Mouse (Mus musculus) CH12.LX (cell line): ENCODE results near the gene Gjc1. TPM values are rescaled to one million over a fixed set of nuclear protein-coding genes. Genes with fewer than 3 reads are reported as not detected.

ENCODE experiments used
- DNase-seq: peaks from one replicate; pipeline ENCODE4 v3.0.0-alpha.2; 2013; ENCODE audit errors: extremely low read depth
- H3K27ac ChIP-seq: 2 replicates; pipeline ENCODE4 v1.5.1; 2012; ENCODE audit warnings: low read depth, mild to moderate bottlenecking, control low read depth, moderate library complexity; ENCODE audit not compliant: insufficient read depth
- H3K27me3 ChIP-seq: replicated peaks from 2 replicates; pipeline ENCODE3; 2012; ENCODE audit warnings: inconsistent platforms
- H3K36me3 ChIP-seq, 2 experiments: replicated peaks in 1 of 2; 2 replicates each; pipeline versions ENCODE3 to v1.6.1; 2012; ENCODE audit warnings: inconsistent platforms in 1 of 2, low read length in 1 of 2, mild to moderate bottlenecking in 1 of 2, mixed read lengths in 1 of 2, moderate library complexity in 1 of 2; ENCODE audit not compliant: control insufficient read depth in 1 of 2, insufficient read depth in 1 of 2
- H3K4me1 ChIP-seq, 2 experiments: 2 replicates each; pipeline ENCODE4 v1.6.1; 2012; ENCODE audit warnings: inconsistent platforms in 1 of 2, moderate library complexity in 1 of 2; ENCODE audit not compliant: insufficient read depth in 2 of 2, control insufficient read depth in 1 of 2
- H3K4me2 ChIP-seq: 2 replicates; pipeline ENCODE4 v1.6.1; 2012; ENCODE audit warnings: low read depth, mild to moderate bottlenecking, control low read depth; ENCODE audit not compliant: poor library complexity, insufficient read depth, severe bottlenecking
- H3K4me3 ChIP-seq, 3 experiments: fragments of 150-350 bp in 1 of 3; sonication (generic) in 1 of 3; replicated peaks in 1 of 3; 2 replicates each; pipeline versions ENCODE3 to v1.5.1; 2011 to 2012; ENCODE audit warnings: low read depth in 2 of 3, low read length in 2 of 3, mild to moderate bottlenecking in 2 of 3, moderate library complexity in 2 of 3, control low read depth in 1 of 3, improper control_type of control experiment in 1 of 3, inconsistent platforms in 1 of 3, mixed read lengths in 1 of 3; ENCODE audit not compliant: poor library complexity in 1 of 3
- H3K79me2 ChIP-seq: replicated peaks from 2 replicates; pipeline ENCODE4 v1.6.1; 2012; ENCODE audit warnings: mild to moderate bottlenecking, moderate library complexity; ENCODE audit not compliant: control insufficient read depth, poor library complexity, insufficient read depth, severe bottlenecking; ENCODE audit errors: extremely low read depth
- H3K9ac ChIP-seq: 2 replicates; pipeline ENCODE4 v1.6.1; 2012; ENCODE audit warnings: low read depth, mild to moderate bottlenecking, control low read depth, moderate library complexity; ENCODE audit not compliant: insufficient read depth
- H3K9me3 ChIP-seq: replicated peaks from 2 replicates; pipeline ENCODE3; 2012; ENCODE audit warnings: low read length, inconsistent platforms, mixed read lengths
- CHD1 ChIP-seq: IDR thresholded peaks from 2 replicates; pipeline ENCODE4 v1.6.1; 2012; ENCODE audit warnings: low read depth, low read length, improper control_type of control experiment, inconsistent platforms
- CHD2 ChIP-seq: IDR thresholded peaks from 2 replicates; pipeline ENCODE4 v1.6.1; 2011; ENCODE audit warnings: low read length, improper control_type of control experiment
- CTCF ChIP-seq, 2 experiments: IDR thresholded peaks in 1 of 2; conservative IDR thresholded peaks in 1 of 2; 2 replicates each; pipeline ENCODE4 v1.5.1; 2011 to 2012; ENCODE audit warnings: low read depth in 2 of 2, low read length in 2 of 2, improper control_type of control experiment in 1 of 2, inconsistent platforms in 1 of 2, mild to moderate bottlenecking in 1 of 2, moderate library complexity in 1 of 2
- ELF1 ChIP-seq: IDR thresholded peaks from 2 replicates; pipeline ENCODE4 v1.6.1; 2014; ENCODE audit warnings: low read depth, mild to moderate bottlenecking, inconsistent platforms, low read length, improper control_type of control experiment
- EP300 ChIP-seq: IDR thresholded peaks from 2 replicates; pipeline ENCODE4 v1.6.1; 2011; ENCODE audit warnings: low read length, improper control_type of control experiment
- ETS1 ChIP-seq: conservative IDR thresholded peaks from 2 replicates; pipeline ENCODE4 v1.6.1; 2012; ENCODE audit warnings: low read depth, mild to moderate bottlenecking, inconsistent platforms, low read length, improper control_type of control experiment, moderate library complexity
- JUND ChIP-seq: conservative IDR thresholded peaks from 2 replicates; pipeline ENCODE4 v1.6.1; 2011; ENCODE audit warnings: low read depth, low read length, improper control_type of control experiment
- MAX ChIP-seq: IDR thresholded peaks from 2 replicates; pipeline ENCODE4 v1.6.1; 2011; ENCODE audit warnings: low read length, improper control_type of control experiment
- MEF2A ChIP-seq: IDR thresholded peaks from 2 replicates; pipeline ENCODE4 v1.6.1; 2014; ENCODE audit warnings: low read depth, mild to moderate bottlenecking, inconsistent platforms, low read length, improper control_type of control experiment, borderline replicate concordance
- MXI1 ChIP-seq: IDR thresholded peaks from 2 replicates; pipeline ENCODE4 v1.6.1; 2011; ENCODE audit warnings: mild to moderate bottlenecking, low read depth, low read length, improper control_type of control experiment
- MYC ChIP-seq: IDR thresholded peaks from 2 replicates; pipeline ENCODE4 v1.6.1; 2011; ENCODE audit warnings: low read depth, mild to moderate bottlenecking, improper control_type of control experiment, low read length
- NELFE ChIP-seq: IDR thresholded peaks from 2 replicates; pipeline ENCODE4 v1.6.1; 2011; ENCODE audit warnings: low read depth, low read length, improper control_type of control experiment
- PAX5 ChIP-seq: IDR thresholded peaks from 2 replicates; pipeline ENCODE4 v1.6.1; 2012; ENCODE audit warnings: low read length, inconsistent platforms, mixed read lengths
- POLR2A ChIP-seq: IDR thresholded peaks from 2 replicates; pipeline ENCODE4 v1.6.1; 2011; ENCODE audit warnings: low read depth, mild to moderate bottlenecking, improper control_type of control experiment, low read length
- POLR2AphosphoS2 ChIP-seq: IDR thresholded peaks from 2 replicates; pipeline ENCODE4 v1.6.1; 2011; ENCODE audit warnings: low read depth, low read length, improper control_type of control experiment
- UBTF ChIP-seq: IDR thresholded peaks from 2 replicates; pipeline ENCODE4 v1.6.1; 2012; ENCODE audit warnings: low read depth, mild to moderate bottlenecking, inconsistent platforms, low read length, improper control_type of control experiment, moderate library complexity
- ZC3H11A ChIP-seq: IDR thresholded peaks from 2 replicates; pipeline ENCODE4 v1.6.1; 2012; ENCODE audit warnings: low read depth, mild to moderate bottlenecking, inconsistent platforms, low read length, improper control_type of control experiment
- ZKSCAN1 ChIP-seq: IDR thresholded peaks from 2 replicates; pipeline ENCODE4 v1.6.1; 2012; ENCODE audit warnings: low read depth, inconsistent platforms, low read length, improper control_type of control experiment, borderline replicate concordance
- ZMIZ1 ChIP-seq: IDR thresholded peaks from 2 replicates; pipeline ENCODE4 v1.6.1; 2012; ENCODE audit warnings: low read depth, mild to moderate bottlenecking, inconsistent platforms, low read length, improper control_type of control experiment
- ZNF384 ChIP-seq: IDR thresholded peaks from 2 replicates; pipeline ENCODE4 v1.6.1; 2012; ENCODE audit warnings: low read depth, low read length, improper control_type of control experiment, inconsistent platforms
- dilution Hi-C: fragments of 300-500 bp; cut with MboI; formaldehyde crosslinking; loops from 2 replicates; pipeline ENCODE4 v1.14.3; 2020; ENCODE audit warnings: low sequenced_read_pairs; ENCODE audit not compliant: extremely low pct_unique_long_range_greater_than_20kb, extremely low pct_ligation_motif_present
- in situ Hi-C: fragments of 300-500 bp; cut with MboI; formaldehyde crosslinking; loops from 3 replicates; pipeline ENCODE4 v1.14.3; 2019; ENCODE audit warnings: low sequenced_read_pairs, low pct_ligation_motif_present, low pct_unique_long_range_greater_than_20kb, mixed read lengths
- polyA plus RNA-seq: library from polyadenylated mRNA; unstranded; fragments of >175 nt; gene quantifications from 2 replicates; pipeline ENCODE4 v1.2.1, GENCODE M21; 2012; ENCODE audit warnings: low read depth; ENCODE audit not compliant: insufficient read length
- total RNA-seq, 2 experiments: library from RNA; depleted of rRNA; stranded (reverse); fragments of 300-350 nt in 1 of 2; fragments of >200 nt in 1 of 2; gene quantifications; 2 replicates each; pipeline ENCODE4 v1.2.3; 2012 to 2014

Gene Gjc1
- total and polyA plus RNA-seq, 3 experiments, result not detected

- Histone ChIP-seq H3K9ac (no peak overlapping the region), H3K79me2 (no peaks in the 10 kb centered on the region), H3K4me1 (no peaks in the 10 kb centered on the region), H3K36me3 (no peaks in the 10 kb centered on the region), H3K27ac (no peak overlapping the region), H3K27me3 (peaks cover 55% of the 10 kb centered on the region), H3K4me2 (peak overlapping the region; percentile 53), H3K9me3 (peaks cover 10% of the 10 kb centered on the region), H3K4me3 (no peak overlapping the region)
- no peak for TF ChIP-seq NELFE
- no peak for TF ChIP-seq ZMIZ1
- TF ChIP-seq MYC, result no peak
- no peak for TF ChIP-seq ZC3H11A
- no peak for TF ChIP-seq ZKSCAN1
- no peak for TF ChIP-seq JUND
- TF ChIP-seq POLR2A, result no peak
- TF ChIP-seq ZNF384, result no peak
- no peak for TF ChIP-seq EP300
- dilution Hi-C loops (no loop called here), in situ Hi-C loops (no loop called here)
- no peak for DNase-seq
Observed at GRCm38 (mm10) chr11:102818121-102819020, 1.1 kb downstream of the Gjc1 start.

- Histone ChIP-seq H3K27ac (no peak overlapping the region), H3K79me2 (no peaks in the 10 kb centered on the region), H3K4me3 (no peak overlapping the region), H3K4me2 (no peak overlapping the region), H3K27me3 (peaks cover 38% of the 10 kb centered on the region), H3K36me3 (no peaks in the 10 kb centered on the region), H3K9ac (no peak overlapping the region), H3K9me3 (peaks cover 10% of the 10 kb centered on the region), H3K4me1 (no peaks in the 10 kb centered on the region)
- in situ Hi-C loops (no loop called here), dilution Hi-C loops (no loop called here)
- DNase-seq, result no peak
- TF ChIP-seq CTCF (conservative IDR thresholded peaks at IDR 0.05 in 1 of 2, IDR thresholded peaks at IDR 0.05 in 1 of 2; ENCODE audit: low read depth in 2 of 2, low read length in 2 of 2) (peak in 1 of 2 experiments; percentile 34; a peak in 2 of 4 replicates), CHD1 (no peak)
Observed at GRCm38 (mm10) chr11:102814881-102815280, 4.6 kb downstream of the Gjc1 start.

- H3K4me2 ChIP-seq, result no peak overlapping the region
- dilution Hi-C loops, result no loop called here
- no peaks in the 10 kb centered on the region for H3K36me3 ChIP-seq
Observed at GRCm38 (mm10) chr11:102810721-102811485, 8.6 kb downstream of the Gjc1 start.

More at GRCm38 (mm10) chr11:102810721-102811485, 8.6 kb downstream of the Gjc1 start:
- H3K9me3 ChIP-seq, result no peaks in the 10 kb centered on the region
- no peaks in the 10 kb centered on the region for H3K79me2 ChIP-seq
- H3K4me3 ChIP-seq, result no peak overlapping the region
- DNase-seq, result no peak
- TF ChIP-seq CHD2 (no peak), PAX5 (no peak), ETS1 (no peak), ELF1 (no peak), MAX (no peak), ZMIZ1 (no peak), UBTF (no peak), MXI1 (no peak), MYC (no peak), MEF2A (no peak), POLR2AphosphoS2 (no peak)
- in situ Hi-C loops, result no loop called here
- peaks cover 0 to 7% of the 10 kb centered on the region in 2 experiments; a peak in 2 of 4 replicates for H3K4me1 ChIP-seq
- H3K9ac ChIP-seq, result no peak overlapping the region
- H3K27ac ChIP-seq, result no peak overlapping the region
- H3K27me3 ChIP-seq, result peaks cover 13% of the 10 kb centered on the region
